ENCODE assay signal across 19 mouse cellular contexts in genomic region chr17:11730656-11731594, GRCm38 (mm10).
DNase-seq lines count a peak whose midpoint lies in the region; ATAC-seq and TF ChIP-seq lines count a peak whose summit lies in the region.
"Had no signal": no experiment of that assay in that cellular context is flagged by ENCODE, and none has a peak within 500 bp of the region (broad histone marks: within the 10 kb centered on the region; RNA-seq: fewer than 3 reads in every experiment).

No protein-coding gene starts in this region.

- H3K27me3 ChIP-seq in hindbrain, embryonic 15.5 days: no peaks in the 10 kb centered on the region
- H3K27me3 ChIP-seq in midbrain, embryonic 16.5 days (ENCODE audit: control insufficient read depth, insufficient read depth, low read depth, low read length): no peaks in the 10 kb centered on the region
- H3K27me3 ChIP-seq: embryonic facial prominence, embryonic 13.5 days; heart, embryonic 12.5 days; limb, embryonic 15.5 days; megakaryocyte, embryonic 14.5 days; neural tube, embryonic 12.5 days had no signal

- no peak for TF ChIP-seq CTCF in brain, embryonic 14.5 days (IDR thresholded peaks at IDR 0.05; ENCODE audit: borderline replicate concordance, extremely low read depth, insufficient read depth, insufficient read length)

- DNase-seq in brain, adult 2 months (ENCODE audit: low read depth, low spot score): peak; percentile 32
- peak; percentile 67 for DNase-seq in brain, embryonic 14.5 days (ENCODE audit: low read depth)
- DNase-seq in Muller cell, postnatal 12 days (ENCODE audit: inconsistent ontology term): no peak
- DNase-seq in MN1 (ENCODE audit: low spot score): no peak
- no peak for DNase-seq in left cerebral cortex, adult 9 months (ENCODE audit: low spot score in 2 of 2)
- DNase-seq: adrenal gland, adult 2 months; cerebellum, adult 11-12 months; lung, postnatal 10 days; right cerebral cortex, adult 18-20 months; thymus, postnatal 4 days had no signal

- WGBS in hindbrain, embryonic 15.5 days: 27% methylated on average over 12 of the region's 12 CpGs
- 18% methylated on average over 12 of the region's 12 CpGs for WGBS in midbrain, embryonic 16.5 days

- H3K36me3 ChIP-seq in hindbrain, embryonic 15.5 days: no peaks in the 10 kb centered on the region
- H3K36me3 ChIP-seq in midbrain, embryonic 16.5 days (ENCODE audit: control insufficient read depth, insufficient read depth, low read length): no peaks in the 10 kb centered on the region
- H3K36me3 ChIP-seq: embryonic facial prominence, embryonic 13.5 days; heart, embryonic 12.5 days; limb, embryonic 15.5 days; neural tube, embryonic 12.5 days had no signal

- H3K4me1 ChIP-seq in hindbrain, embryonic 15.5 days (replicated peaks): peaks cover 11% of the 10 kb centered on the region
- H3K4me1 ChIP-seq in midbrain, embryonic 16.5 days (ENCODE audit: control insufficient read depth, insufficient read depth, low read length): peaks cover 9% of the 10 kb centered on the region; the same call in 1 of the 2 replicates
- H3K4me1 ChIP-seq: embryonic facial prominence, embryonic 13.5 days; heart, embryonic 12.5 days; limb, embryonic 15.5 days had no signal

- no peak overlapping the region for H3K4me2 ChIP-seq in hindbrain, embryonic 15.5 days
- H3K4me2 ChIP-seq in midbrain, embryonic 16.5 days (ENCODE audit: low read length): no peak overlapping the region
- H3K4me2 ChIP-seq: embryonic facial prominence, embryonic 13.5 days; heart, embryonic 12.5 days; limb, embryonic 15.5 days; neural tube, embryonic 12.5 days had no signal

- ATAC-seq in hindbrain, embryonic 15.5 days (ENCODE audit: low FRiP score, low read depth): peak; percentile 72; the same call in 1 of the 2 replicates
- ATAC-seq in midbrain, embryonic 16.5 days: peak; percentile 75; the same call in 1 of the 2 replicates
- ATAC-seq: intestine, postnatal 0 days had no signal

- peak overlapping the region; percentile 57 for H3K27ac ChIP-seq in hindbrain, embryonic 15.5 days (replicated peaks)
- peak overlapping the region; percentile 24 for H3K27ac ChIP-seq in midbrain, embryonic 16.5 days (ENCODE audit: low read length)
- H3K27ac ChIP-seq: embryonic facial prominence, embryonic 13.5 days; kidney, postnatal 0 days; limb, embryonic 15.5 days; neural tube, embryonic 12.5 days had no signal

- TF ChIP-seq POLR2A in brain, embryonic 14.5 days (IDR thresholded peaks at IDR 0.05; ENCODE audit: borderline replicate concordance, extremely low read depth, insufficient read depth, insufficient read length, poor library complexity, severe bottlenecking): no peak

- no peak overlapping the region for H3K9ac ChIP-seq in hindbrain, embryonic 15.5 days
- no peak overlapping the region; the same call in 1 of the 2 replicates for H3K9ac ChIP-seq in midbrain, embryonic 16.5 days (ENCODE audit: low read depth, low read length)
- H3K9ac ChIP-seq: embryonic facial prominence, embryonic 13.5 days; heart, embryonic 12.5 days; limb, embryonic 15.5 days; neural tube, embryonic 12.5 days had no signal

- no peaks in the 10 kb centered on the region for H3K9me3 ChIP-seq in hindbrain, embryonic 15.5 days
- no peaks in the 10 kb centered on the region for H3K9me3 ChIP-seq in midbrain, embryonic 16.5 days (replicated peaks; ENCODE audit: control insufficient read depth, low read length, poor library complexity, severe bottlenecking)
- H3K9me3 ChIP-seq: embryonic facial prominence, embryonic 13.5 days; heart, embryonic 12.5 days; limb, embryonic 15.5 days; neural tube, embryonic 12.5 days had no signal

- no peak overlapping the region for H3K4me3 ChIP-seq in hindbrain, embryonic 15.5 days
- H3K4me3 ChIP-seq in midbrain, embryonic 16.5 days (ENCODE audit: low read depth, low read length): no peak overlapping the region
- H3K4me3 ChIP-seq: embryonic facial prominence, embryonic 13.5 days; heart, embryonic 12.5 days; limb, embryonic 15.5 days; megakaryocyte, embryonic 14.5 days; neural tube, embryonic 12.5 days had no signal

Comparison
In these comparisons a context has a peak if more than half of its experiments do, and no peak if none do; other contexts are left out.
1. DNase-seq: peak in brain, adult 2 months (single experiment) and brain, embryonic 14.5 days (single experiment); none in Muller cell, postnatal 12 days (single experiment), MN1 (single experiment) and left cerebral cortex, adult 9 months (0 of 2).